ENCODE assay signal across 9 mouse cellular contexts in genomic region chr9:63738086-63738701, GRCm38 (mm10). TPM values are rescaled to one million over a fixed set of nuclear protein-coding genes. Genes with fewer than 3 reads are reported as not detected.
DNase-seq lines count a peak whose midpoint lies in the region; ATAC-seq and TF ChIP-seq lines count a peak whose summit lies in the region.
"Had no signal": no experiment of that assay in that cellular context is flagged by ENCODE, and none has a peak within 500 bp of the region (broad histone marks: within the 10 kb centered on the region; RNA-seq: fewer than 3 reads in every experiment).

No protein-coding gene starts in this region.

- H3K9me3 ChIP-seq in lung, embryonic 14.5 days (ENCODE audit: low read depth, low read length) = no peaks in the 10 kb centered on the region
- H3K9me3 ChIP-seq in limb, embryonic 15.5 days = no peaks in the 10 kb centered on the region
- no peaks in the 10 kb centered on the region for H3K9me3 ChIP-seq in kidney, embryonic 15.5 days (replicated peaks)

- peaks cover 10% of the 10 kb centered on the region; the same call in 1 of the 2 replicates for H3K36me3 ChIP-seq in lung, embryonic 14.5 days (ENCODE audit: insufficient read depth)
- 0 out of 2 replicates have a peak, but pooled peaks cover 10% of the 10 kb centered on the region for H3K36me3 ChIP-seq in limb, embryonic 15.5 days
- peaks cover 16% of the 10 kb centered on the region; the same call in 1 of the 2 replicates for H3K36me3 ChIP-seq in kidney, embryonic 15.5 days

- no peak for TF ChIP-seq CTCF in lung, embryonic 14.5 days (IDR thresholded peaks at IDR 0.05; ENCODE audit: low read depth)

- 77% methylated on average over 12 of the region's 12 CpGs for WGBS in lung, embryonic 14.5 days
- 63% methylated on average over 12 of the region's 12 CpGs for WGBS in limb, embryonic 15.5 days
- 80% methylated on average over 12 of the region's 12 CpGs for WGBS in kidney, embryonic 15.5 days

- peaks cover 40% of the 10 kb centered on the region for H3K4me1 ChIP-seq in lung, embryonic 14.5 days (ENCODE audit: insufficient read depth)
- H3K4me1 ChIP-seq in limb, embryonic 15.5 days = peaks cover 89% of the 10 kb centered on the region
- peaks cover 98% of the 10 kb centered on the region for H3K4me1 ChIP-seq in kidney, embryonic 15.5 days

- H3K27me3 ChIP-seq in lung, embryonic 14.5 days (ENCODE audit: insufficient read depth, low read length) = no peaks in the 10 kb centered on the region
- no peaks in the 10 kb centered on the region for H3K27me3 ChIP-seq in limb, embryonic 15.5 days
- no peaks in the 10 kb centered on the region for H3K27me3 ChIP-seq in kidney, embryonic 15.5 days

- peak overlapping the region; percentile 27; the same call in 1 of the 2 replicates for H3K27ac ChIP-seq in lung, embryonic 14.5 days (ENCODE audit: low read depth)
- H3K27ac ChIP-seq in limb, embryonic 15.5 days = peak overlapping the region; percentile 51; the same call in 1 of the 2 replicates
- H3K27ac ChIP-seq in kidney, embryonic 15.5 days = no peak overlapping the region

- no peak for ATAC-seq in lung, embryonic 14.5 days (ENCODE audit: insufficient read depth)
- ATAC-seq in common myeloid progenitor, adult 5-6 weeks (replicated peaks; ENCODE audit: low read depth, poor library complexity, severe bottlenecking) = peak; percentile 66
- ATAC-seq in limb, embryonic 15.5 days (ENCODE audit: insufficient number of reproducible peaks, low FRiP score, low TSS enrichment, low read depth) = no peak
- ATAC-seq in kidney, embryonic 15.5 days (replicated peaks; ENCODE audit: low FRiP score) = no peak

- H3K4me3 ChIP-seq in lung, embryonic 14.5 days (ENCODE audit: low read depth, low read length) = no peak overlapping the region
- H3K4me3 ChIP-seq in limb, embryonic 15.5 days = no peak overlapping the region
- H3K4me3 ChIP-seq in kidney, embryonic 15.5 days (replicated peaks) = no peak overlapping the region

- DNase-seq in lung, embryonic 14.5 days = no peak
- no peak for DNase-seq in lung, postnatal 10 days
- peak; percentile 49 for DNase-seq in thymus, postnatal 14 days
- no peak for DNase-seq in cerebellum, adult 18-20 months
- DNase-seq: cerebellum, postnatal 36 days; kidney, adult 9 months had no signal

- H3K4me2 ChIP-seq in lung, embryonic 14.5 days = no peak overlapping the region
- H3K4me2 ChIP-seq in limb, embryonic 15.5 days = no peak overlapping the region
- no peak overlapping the region for H3K4me2 ChIP-seq in kidney, embryonic 15.5 days

- H3K9ac ChIP-seq in lung, embryonic 14.5 days = no peak overlapping the region
- no peak overlapping the region for H3K9ac ChIP-seq in limb, embryonic 15.5 days
- H3K9ac ChIP-seq in kidney, embryonic 15.5 days = no peak overlapping the region

RNA-seq across cellular contexts. Expression of gene Smad3, which starts 19.6 kb away (rescaled TPM):
- 16.1 and 16.4 TPM in 2 replicates for polyA plus RNA-seq in lung, embryonic 14.5 days (2014; fragmentation: Nextera tagmentation; extraction: Ambion mirVana)
- total RNA-seq in common myeloid progenitor, adult 5-6 weeks (2017) = 19.2 and 39.1 TPM in 2 replicates
- polyA plus RNA-seq in limb, embryonic 15.5 days (2015; fragmentation: Nextera tagmentation; extraction: Ambion mirVana) = 22.9 and 28.9 TPM in 2 replicates
- polyA plus RNA-seq in kidney, embryonic 15.5 days (2015; fragmentation: Nextera tagmentation; extraction: Ambion mirVana) = 25.0 and 26.5 TPM in 2 replicates
